Mouse (Mus musculus) MEL (cell line): ENCODE measurements at regions not wholly inside any gene's neighbourhood (a gene's known extent, or its start where the extent isn't known, plus 50 kb on each side); places are given as distances from the start of the nearest gene placed in this dataset.

Experiments
- CTCF ChIP-seq, 3 experiments: IDR thresholded peaks in 2 of 3; conservative IDR thresholded peaks in 1 of 3; 2 replicates each; pipeline ENCODE4 v1.5.1; 2011 to 2012; ENCODE audit warnings: low read length in 3 of 3, low read depth in 2 of 3, mild to moderate bottlenecking in 2 of 3, improper control_type of control experiment in 1 of 3, inconsistent platforms in 1 of 3, mixed read lengths in 1 of 3, moderate library complexity in 1 of 3; ENCODE audit not compliant: control insufficient read depth in 1 of 3, insufficient read depth in 1 of 3, poor library complexity in 1 of 3, severe bottlenecking in 1 of 3
- MAFK ChIP-seq: IDR thresholded peaks from 2 replicates; pipeline ENCODE4 v1.6.1; 2011; ENCODE audit warnings: low read depth, mild to moderate bottlenecking, low read length, improper control_type of control experiment, borderline replicate concordance

DNA sequence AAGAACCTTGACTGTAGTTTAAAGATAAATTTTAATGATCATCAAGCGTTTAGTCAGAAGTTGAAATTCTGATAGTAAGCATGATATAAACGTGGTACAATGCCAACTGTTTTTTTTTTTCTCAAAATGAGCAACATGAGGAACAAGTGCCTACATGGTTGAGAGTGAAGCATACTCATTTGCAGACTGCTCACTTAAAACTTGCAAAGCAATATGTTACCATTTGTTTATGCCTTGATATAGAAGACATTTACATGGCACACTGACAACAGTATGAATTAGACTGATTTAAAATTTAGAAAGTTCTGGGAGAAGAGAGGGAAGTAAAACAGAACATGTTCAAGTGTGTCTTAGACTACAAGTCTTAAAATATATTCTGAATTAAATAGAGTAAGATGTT, 632.2 kb upstream of the 4921530L21Rik start:
- TF ChIP-seq CTCF (IDR thresholded peaks at IDR 0.05 in 2 of 3, conservative IDR thresholded peaks at IDR 0.05 in 1 of 3; ENCODE audit: control insufficient read depth in 1 of 3, insufficient read depth in 1 of 3, low read depth in 2 of 3, low read length in 3 of 3, poor library complexity in 1 of 3, severe bottlenecking in 1 of 3): no peak
- TF ChIP-seq MAFK: no peak
